Mouse (Mus musculus) layer of hippocampus, adult 2 months (tissue): Measurements from ENCODE around the gene Cish. TPM values are rescaled to one million over a fixed set of nuclear protein-coding genes. Genes with fewer than 3 reads are reported as not detected.
"Not testable (repeated sequence)": the region's sequence is repeated elsewhere in the genome, so short reads cannot be mapped to it uniquely, and the experiment has no call there.

Experiments
- DNase-seq, 2 experiments: peaks; one replicate each; pipeline ENCODE4 v3.0.0; 2022; ENCODE audit warnings: low spot score in 2 of 2
- H3K27ac ChIP-seq: fragments of 200-600 bp; 2 replicates; pipeline ENCODE4 v1.8.1; 2022
- H3K4me3 ChIP-seq: fragments of 200-600 bp; 2 replicates; pipeline ENCODE4 v1.8.1; 2022; ENCODE audit warnings: mild to moderate bottlenecking
- CTCF ChIP-seq: fragments of 200-600 bp; conservative IDR thresholded peaks from 2 replicates; pipeline ENCODE4 v1.8.1; 2022; ENCODE audit warnings: antibody characterized with exemption, mild to moderate bottlenecking, moderate library complexity
- total RNA-seq, 2 experiments: library from RNA; stranded (reverse); gene quantifications; 2 replicates each; pipeline ENCODE4 v1.2.3; 2021

The Cish gene
- total RNA-seq, 2 experiments from 2014 or later: 3.0 to 3.7 TPM

DNA sequence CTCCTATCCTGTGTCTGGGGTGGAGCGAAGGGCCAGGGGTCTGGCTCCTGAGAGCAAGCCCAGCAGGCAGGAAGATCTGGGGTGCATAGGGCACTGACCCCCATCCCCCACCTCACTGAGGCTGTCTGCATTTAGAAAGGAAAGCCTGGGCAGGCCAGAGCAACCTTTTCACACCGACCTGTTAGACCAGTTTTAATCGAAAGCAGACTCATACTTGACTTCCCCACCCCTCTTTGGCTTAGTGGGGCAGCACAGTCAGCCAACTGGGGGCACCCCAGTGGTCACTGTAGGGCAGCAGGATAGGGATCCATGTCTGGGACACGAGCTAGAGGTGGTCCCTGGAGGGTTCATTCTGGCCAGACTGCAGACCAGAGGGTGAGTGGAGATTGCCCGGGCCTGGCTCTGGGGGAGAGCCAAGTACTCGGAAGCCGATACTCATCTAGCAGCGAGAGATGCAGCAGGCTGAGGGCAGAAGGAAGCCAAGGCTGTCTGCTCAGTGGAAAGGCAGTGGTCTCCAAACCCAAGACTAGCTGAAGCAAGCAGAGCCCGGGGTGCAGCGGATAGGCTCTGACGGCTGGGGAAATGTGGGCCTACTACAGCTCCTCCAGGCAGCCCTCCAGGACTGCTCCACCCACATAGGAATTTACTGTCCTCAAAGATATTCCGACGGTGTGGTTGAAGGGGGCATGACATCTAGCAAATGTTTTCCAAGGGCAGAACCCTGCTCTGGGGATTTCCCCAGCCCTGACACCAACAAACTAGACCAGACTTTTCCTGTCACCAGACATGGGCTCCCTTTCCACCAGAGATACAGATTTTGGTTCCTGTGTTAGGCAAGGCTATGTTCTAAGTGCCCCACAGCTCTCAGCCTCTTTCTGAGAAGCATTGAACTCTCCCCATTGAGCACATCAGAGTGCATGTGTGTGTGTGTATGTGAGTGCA lies 10.0 kb downstream of the Cish start:
- no peak overlapping the region for H3K4me3 ChIP-seq
- no peak for TF ChIP-seq CTCF
- DNase-seq: no peak
- no peak overlapping the region for H3K27ac ChIP-seq

DNA sequence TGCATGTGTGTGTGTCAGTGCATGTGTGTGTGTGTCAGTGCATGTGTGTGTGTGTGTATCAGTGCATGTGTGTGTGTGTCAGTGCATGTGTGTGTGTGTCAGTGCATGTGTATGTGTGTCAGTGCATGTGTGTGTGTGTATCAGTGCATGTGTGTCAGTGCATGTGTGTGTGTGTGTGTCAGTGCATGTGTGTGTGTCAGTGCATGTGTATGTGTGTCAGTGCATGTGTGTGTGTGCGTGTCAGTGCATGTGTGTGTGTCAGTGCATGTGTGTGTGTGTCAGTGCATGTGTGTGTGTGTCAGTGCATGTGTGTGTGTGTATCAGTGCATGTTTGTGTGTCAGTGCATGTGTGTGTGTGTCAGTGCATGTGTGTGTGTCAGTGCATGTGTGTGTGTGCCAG lies 10.8 kb downstream of the Cish start:
- H3K27ac ChIP-seq, H3K4me3 ChIP-seq, DNase-seq: not testable (repeated sequence)

DNA sequence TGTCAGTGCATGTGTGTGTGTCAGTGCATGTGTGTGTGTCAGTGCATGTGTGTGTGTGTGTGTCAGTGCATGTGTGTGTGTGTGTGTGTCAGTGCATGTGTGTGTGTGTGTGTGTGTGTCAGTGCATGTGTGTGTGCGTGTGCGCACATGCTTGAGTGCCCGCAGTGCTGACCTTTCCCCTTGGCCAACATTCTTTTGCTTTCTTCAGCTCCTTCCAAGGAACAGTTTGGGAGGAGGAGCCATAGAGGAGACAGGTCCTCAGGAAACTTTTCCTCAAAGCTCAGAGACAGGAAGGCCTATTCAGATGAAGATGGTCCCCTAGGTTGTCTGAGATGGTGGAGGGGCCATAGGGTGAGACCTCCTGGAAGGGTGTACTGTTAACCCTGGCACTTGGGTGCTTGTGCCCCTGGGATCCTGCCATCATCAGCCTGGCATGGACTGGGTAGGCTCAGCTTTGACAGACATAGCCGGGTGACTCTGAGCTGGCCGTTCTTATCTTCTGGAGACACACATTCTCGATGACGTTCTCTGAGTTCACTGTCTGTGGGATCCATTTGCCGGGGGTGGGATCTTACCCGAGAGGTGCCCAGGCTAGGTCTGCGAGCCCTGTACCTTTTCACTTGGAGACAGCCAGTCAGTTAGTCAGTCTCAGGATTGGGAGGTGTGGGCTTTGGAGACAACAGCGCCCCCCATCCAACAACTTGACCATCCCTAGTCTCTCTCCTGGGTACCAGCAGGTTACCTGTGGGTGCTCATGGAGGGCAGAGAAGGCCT lies 11.5 kb downstream of the Cish start:
- TF ChIP-seq CTCF: no peak
- Histone ChIP-seq H3K4me3 (no peak overlapping the region), H3K27ac (no peak overlapping the region)
- no peak for DNase-seq

GRCm38 (mm10) chr9:107307886-107308285 lies 12.1 kb downstream of the Cish start:
- DNase-seq: no peak
- Histone ChIP-seq H3K27ac (no peak overlapping the region), H3K4me3 (no peak overlapping the region)
- TF ChIP-seq CTCF: no peak

- DNase-seq: no peak
- H3K27ac ChIP-seq: no peak overlapping the region
- no peak for TF ChIP-seq CTCF
- H3K4me3 ChIP-seq: no peak overlapping the region
Measured at GRCm38 (mm10) chr9:107308346-107309000, 12.6 kb downstream of the Cish start.

DNA sequence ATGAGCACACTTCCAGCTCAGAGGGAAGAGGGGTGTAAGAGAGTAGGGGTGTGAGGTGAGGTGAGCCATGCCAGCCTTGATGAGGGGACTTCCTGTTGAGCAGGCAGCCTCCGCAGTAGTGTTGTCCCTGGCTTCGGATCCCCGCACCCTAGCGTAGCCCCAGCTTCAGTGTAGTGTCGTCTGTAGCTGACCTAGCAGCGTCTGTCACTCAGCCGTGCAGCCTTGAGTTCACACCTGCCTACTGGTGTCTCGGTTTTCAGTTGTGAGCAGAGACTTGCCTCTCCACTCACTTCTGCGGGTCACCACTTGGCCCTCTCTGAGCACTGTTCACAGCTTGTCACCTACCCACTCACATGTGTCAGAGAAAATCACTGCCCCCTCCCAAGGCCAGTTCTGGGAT lies 13.3 kb downstream of the Cish start:
- TF ChIP-seq CTCF: no peak
- no peak overlapping the region for H3K27ac ChIP-seq
- DNase-seq: no peak
- H3K4me3 ChIP-seq: no peak overlapping the region

- no peak for TF ChIP-seq CTCF
- no peak overlapping the region for H3K4me3 ChIP-seq
- H3K27ac ChIP-seq: no peak overlapping the region
- DNase-seq: no peak
Measured at GRCm38 (mm10) chr9:107309600-107309999, 13.8 kb downstream of the Cish start.

GRCm38 (mm10) chr9:107312811-107313584 lies 17.2 kb downstream of the Cish start:
- no peak for TF ChIP-seq CTCF
- H3K27ac ChIP-seq: no peak overlapping the region
- DNase-seq: no peak
- no peak overlapping the region for H3K4me3 ChIP-seq

GRCm38 (mm10) chr9:107313926-107314325 lies 18.1 kb downstream of the Cish start:
- no peak for TF ChIP-seq CTCF
- H3K4me3 ChIP-seq: no peak overlapping the region
- DNase-seq: no peak

DNA sequence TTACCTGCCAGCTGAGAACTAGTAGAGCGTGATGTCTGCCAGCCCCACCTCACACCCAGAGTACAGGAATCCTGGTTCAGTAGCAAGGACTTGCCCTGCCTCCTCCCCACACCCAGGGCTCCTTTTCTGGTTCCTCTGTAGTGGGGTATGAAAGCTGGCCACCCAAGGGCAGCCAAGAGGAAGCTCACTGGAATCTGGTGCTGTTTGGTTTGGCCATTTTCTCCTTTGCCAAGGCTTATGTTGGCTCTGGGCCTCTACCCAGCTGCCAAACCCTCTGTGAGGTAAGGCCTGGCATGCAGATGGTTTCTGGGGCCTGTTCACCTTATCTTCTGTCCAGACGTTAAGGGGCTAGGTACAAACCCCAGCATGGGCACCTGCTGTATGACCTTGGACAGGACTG lies 20.0 kb downstream of the Cish start:
- Histone ChIP-seq H3K27ac (no peak overlapping the region), H3K4me3 (no peak overlapping the region)
- no peak for TF ChIP-seq CTCF
- DNase-seq: no peak

More at GRCm38 (mm10) chr9:107313926-107314325, 18.1 kb downstream of the Cish start:
- no peak overlapping the region for H3K27ac ChIP-seq

DNA sequence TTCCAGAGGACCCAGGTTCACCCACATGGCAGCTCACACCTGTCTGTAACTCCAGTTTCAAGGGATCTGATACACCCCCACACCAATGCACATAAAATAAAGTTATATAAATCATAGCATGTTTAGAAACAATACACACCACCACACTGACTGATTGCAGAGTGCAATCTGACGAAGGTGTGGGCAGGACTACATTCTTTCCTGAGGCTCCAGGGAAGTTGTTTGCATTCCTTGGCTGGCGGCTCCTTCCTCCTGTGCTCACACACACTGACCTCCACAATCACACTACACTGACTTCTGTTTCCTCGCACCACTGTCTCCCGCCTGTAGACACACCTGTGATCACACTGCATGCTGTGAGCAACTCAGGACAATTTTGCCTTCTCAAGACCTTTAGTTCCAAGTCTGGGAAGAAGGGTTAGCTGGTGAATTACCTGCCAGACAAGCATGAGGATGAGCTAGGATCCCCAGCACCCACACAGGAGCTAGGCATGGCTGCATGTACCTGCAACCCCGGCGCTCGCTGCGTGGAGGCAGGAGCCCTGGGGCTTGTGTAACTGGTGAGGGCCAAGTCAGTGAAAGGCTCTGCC lies 26.7 kb downstream of the Cish start:
- no peak for DNase-seq
- H3K27ac ChIP-seq: no peak overlapping the region
- H3K4me3 ChIP-seq: no peak overlapping the region
- TF ChIP-seq CTCF: no peak

GRCm38 (mm10) chr9:107323558-107323957 lies 27.7 kb downstream of the Cish start:
- H3K4me3 ChIP-seq: no peak overlapping the region
- no peak for TF ChIP-seq CTCF
- H3K27ac ChIP-seq: no peak overlapping the region
- DNase-seq: no peak
